Mouse (Mus musculus): Measurements from ENCODE around the gene Cuta. TPM values are rescaled to one million over a fixed set of nuclear protein-coding genes. Genes with fewer than 3 reads are reported as not detected.
A peak's percentile ranks its signal among the peaks of the same experiment; 100 is the strongest.

Cuta gene
- polyA plus RNA-seq, 1 experiment from 2014 or later, result 173 TPM

- Histone ChIP-seq H3K27me3 (ENCODE audit: control insufficient read depth, insufficient read depth, low read length) (no peaks in the 10 kb centered on the region), H3K36me3 (ENCODE audit: control insufficient read depth, insufficient read depth, low read length) (peaks cover 13% of the 10 kb centered on the region; the same call in 1 of the 2 replicates), H3K9ac (ENCODE audit: low read length) (no peak overlapping the region), H3K27ac (ENCODE audit: low read length) (no peak overlapping the region), H3K4me2 (ENCODE audit: low read depth, low read length) (no peak overlapping the region), H3K4me1 (ENCODE audit: control insufficient read depth, insufficient read depth, low read length) (no peaks in the 10 kb centered on the region), H3K9me3 (replicated peaks; ENCODE audit: control insufficient read depth, low read length) (no peaks in the 10 kb centered on the region), H3K4me3 (replicated peaks; ENCODE audit: low read length) (no peak overlapping the region)
- ATAC-seq (ENCODE audit: insufficient read depth, low FRiP score), result no peak
- 86% methylated on average over 21 of the region's 21 CpGs for WGBS
Observed at GRCm38 (mm10) chr17:26961572-26962240, 22.3 kb upstream of the Cuta start.

- Histone ChIP-seq H3K4me3 (replicated peaks; ENCODE audit: low read length) (no peak overlapping the region), H3K27me3 (ENCODE audit: control insufficient read depth, insufficient read depth, low read length) (no peaks in the 10 kb centered on the region), H3K9ac (ENCODE audit: low read length) (no peak overlapping the region), H3K36me3 (ENCODE audit: control insufficient read depth, insufficient read depth, low read length) (peaks cover 15% of the 10 kb centered on the region; the same call in 1 of the 2 replicates), H3K4me2 (ENCODE audit: low read depth, low read length) (no peak overlapping the region), H3K4me1 (ENCODE audit: control insufficient read depth, insufficient read depth, low read length) (no peaks in the 10 kb centered on the region), H3K27ac (ENCODE audit: low read length) (no peak overlapping the region), H3K9me3 (replicated peaks; ENCODE audit: control insufficient read depth, low read length) (no peaks in the 10 kb centered on the region)
- WGBS, result 93% methylated on average over 4 of the region's 4 CpGs
- no peak for ATAC-seq (ENCODE audit: insufficient read depth, low FRiP score)
Observed at GRCm38 (mm10) chr17:26959815-26960214, 20.4 kb upstream of the Cuta start.

GRCm38 (mm10) chr17:26958880-26959279 lies 19.5 kb upstream of the Cuta start:
- WGBS, result 66% methylated on average over 5 of the region's 5 CpGs
- H3K36me3 ChIP-seq (ENCODE audit: control insufficient read depth, insufficient read depth, low read length), result peaks cover 15% of the 10 kb centered on the region; the same call in 1 of the 2 replicates

GRCm38 (mm10) chr17:26957872-26958271 lies 18.5 kb upstream of the Cuta start:
- no peak overlapping the region for H3K27ac ChIP-seq (ENCODE audit: low read length)
- H3K4me3 ChIP-seq (replicated peaks; ENCODE audit: low read length), result no peak overlapping the region
- 90% methylated on average over 5 of the region's 5 CpGs for WGBS
- H3K4me1 ChIP-seq (ENCODE audit: control insufficient read depth, insufficient read depth, low read length), result peaks cover 11% of the 10 kb centered on the region
- H3K9me3 ChIP-seq (replicated peaks; ENCODE audit: control insufficient read depth, low read length), result no peaks in the 10 kb centered on the region
- no peak overlapping the region for H3K4me2 ChIP-seq (ENCODE audit: low read depth, low read length)
- peaks cover 15% of the 10 kb centered on the region; the same call in 1 of the 2 replicates for H3K36me3 ChIP-seq (ENCODE audit: control insufficient read depth, insufficient read depth, low read length)
- no peaks in the 10 kb centered on the region for H3K27me3 ChIP-seq (ENCODE audit: control insufficient read depth, insufficient read depth, low read length)
- H3K9ac ChIP-seq (ENCODE audit: low read length), result no peak overlapping the region
- no peak for ATAC-seq (ENCODE audit: insufficient read depth, low FRiP score)

More at GRCm38 (mm10) chr17:26958880-26959279, 19.5 kb upstream of the Cuta start:
- Histone ChIP-seq H3K4me1 (ENCODE audit: control insufficient read depth, insufficient read depth, low read length) (peaks cover 2% of the 10 kb centered on the region), H3K9ac (ENCODE audit: low read length) (no peak overlapping the region), H3K4me3 (replicated peaks; ENCODE audit: low read length) (no peak overlapping the region), H3K27ac (ENCODE audit: low read length) (no peak overlapping the region), H3K4me2 (ENCODE audit: low read depth, low read length) (no peak overlapping the region), H3K27me3 (ENCODE audit: control insufficient read depth, insufficient read depth, low read length) (no peaks in the 10 kb centered on the region), H3K9me3 (replicated peaks; ENCODE audit: control insufficient read depth, low read length) (no peaks in the 10 kb centered on the region)
- ATAC-seq (ENCODE audit: insufficient read depth, low FRiP score), result no peak

GRCm38 (mm10) chr17:26956895-26957294 lies 17.5 kb upstream of the Cuta start:
- no peak overlapping the region for H3K4me2 ChIP-seq (ENCODE audit: low read depth, low read length)
- H3K4me3 ChIP-seq (replicated peaks; ENCODE audit: low read length), result no peak overlapping the region
- H3K4me1 ChIP-seq (ENCODE audit: control insufficient read depth, insufficient read depth, low read length), result peaks cover 19% of the 10 kb centered on the region
- H3K36me3 ChIP-seq (ENCODE audit: control insufficient read depth, insufficient read depth, low read length), result peaks cover 15% of the 10 kb centered on the region; the same call in 1 of the 2 replicates
- H3K27me3 ChIP-seq (ENCODE audit: control insufficient read depth, insufficient read depth, low read length), result no peaks in the 10 kb centered on the region
- no peak overlapping the region for H3K9ac ChIP-seq (ENCODE audit: low read length)
- WGBS, result 83% methylated on average over 18 of the region's 18 CpGs
- ATAC-seq (ENCODE audit: insufficient read depth, low FRiP score), result no peak
- H3K9me3 ChIP-seq (replicated peaks; ENCODE audit: control insufficient read depth, low read length), result no peaks in the 10 kb centered on the region
- H3K27ac ChIP-seq (ENCODE audit: low read length), result no peak overlapping the region

- Histone ChIP-seq H3K27me3 (ENCODE audit: control insufficient read depth, insufficient read depth, low read length) (no peaks in the 10 kb centered on the region), H3K27ac (ENCODE audit: low read length) (no peak overlapping the region), H3K36me3 (ENCODE audit: control insufficient read depth, insufficient read depth, low read length) (peaks cover 12% of the 10 kb centered on the region; the same call in 1 of the 2 replicates), H3K4me2 (ENCODE audit: low read depth, low read length) (no peak overlapping the region), H3K4me3 (replicated peaks; ENCODE audit: low read length) (no peak overlapping the region), H3K9me3 (replicated peaks; ENCODE audit: control insufficient read depth, low read length) (no peaks in the 10 kb centered on the region), H3K9ac (ENCODE audit: low read length) (no peak overlapping the region), H3K4me1 (ENCODE audit: control insufficient read depth, insufficient read depth, low read length) (peaks cover 25% of the 10 kb centered on the region)
- 69% methylated on average over 5 of the region's 5 CpGs for WGBS
- ATAC-seq (ENCODE audit: insufficient read depth, low FRiP score), result no peak
Observed at GRCm38 (mm10) chr17:26956309-26956708, 16.9 kb upstream of the Cuta start.

- H3K36me3 ChIP-seq (ENCODE audit: control insufficient read depth, insufficient read depth, low read length), result 0 out of 2 replicates have a peak, but pooled peaks cover 3% of the 10 kb centered on the region
- no peaks in the 10 kb centered on the region for H3K9me3 ChIP-seq (replicated peaks; ENCODE audit: control insufficient read depth, low read length)
- no peak for ATAC-seq (ENCODE audit: insufficient read depth, low FRiP score)
- WGBS, result 9% methylated on average over 15 of the region's 16 CpGs
- no peak overlapping the region for H3K4me3 ChIP-seq (replicated peaks; ENCODE audit: low read length)
- peaks cover 40% of the 10 kb centered on the region for H3K4me1 ChIP-seq (ENCODE audit: control insufficient read depth, insufficient read depth, low read length)
- peak overlapping the region; percentile 12 for H3K9ac ChIP-seq (ENCODE audit: low read length)
- H3K27me3 ChIP-seq (ENCODE audit: control insufficient read depth, insufficient read depth, low read length), result no peaks in the 10 kb centered on the region
- peak overlapping the region; percentile 17; the same call in 1 of the 2 replicates for H3K4me2 ChIP-seq (ENCODE audit: low read depth, low read length)
- H3K27ac ChIP-seq (ENCODE audit: low read length), result no peak overlapping the region
Observed at GRCm38 (mm10) chr17:26953726-26954125, 14.4 kb upstream of the Cuta start.

- Histone ChIP-seq H3K4me3 (replicated peaks; ENCODE audit: low read length) (no peak overlapping the region), H3K4me2 (ENCODE audit: low read depth, low read length) (no peak overlapping the region), H3K9me3 (replicated peaks; ENCODE audit: control insufficient read depth, low read length) (no peaks in the 10 kb centered on the region), H3K4me1 (ENCODE audit: control insufficient read depth, insufficient read depth, low read length) (peaks cover 40% of the 10 kb centered on the region), H3K36me3 (ENCODE audit: control insufficient read depth, insufficient read depth, low read length) (0 out of 2 replicates have a peak, but pooled peaks cover 3% of the 10 kb centered on the region), H3K9ac (ENCODE audit: low read length) (no peak overlapping the region; the same call in 1 of the 2 replicates), H3K27ac (ENCODE audit: low read length) (no peak overlapping the region), H3K27me3 (ENCODE audit: control insufficient read depth, insufficient read depth, low read length) (no peaks in the 10 kb centered on the region)
- WGBS, result 40% methylated on average over 6 of the region's 6 CpGs
- no peak for ATAC-seq (ENCODE audit: insufficient read depth, low FRiP score)
Observed at GRCm38 (mm10) chr17:26953201-26953600, 13.8 kb upstream of the Cuta start.

- Histone ChIP-seq H3K4me2 (ENCODE audit: low read depth, low read length) (peak overlapping the region; percentile 52), H3K36me3 (ENCODE audit: control insufficient read depth, insufficient read depth, low read length) (0 out of 2 replicates have a peak, but pooled peaks cover 3% of the 10 kb centered on the region), H3K27me3 (ENCODE audit: control insufficient read depth, insufficient read depth, low read length) (no peaks in the 10 kb centered on the region), H3K27ac (ENCODE audit: low read length) (no peak overlapping the region), H3K9ac (ENCODE audit: low read length) (peak overlapping the region; percentile 57), H3K4me3 (replicated peaks; ENCODE audit: low read length) (peak overlapping the region; percentile 36), H3K4me1 (ENCODE audit: control insufficient read depth, insufficient read depth, low read length) (peaks cover 46% of the 10 kb centered on the region), H3K9me3 (replicated peaks; ENCODE audit: control insufficient read depth, low read length) (no peaks in the 10 kb centered on the region)
- 23% methylated on average over 23 of the region's 23 CpGs for WGBS
- no peak for ATAC-seq (ENCODE audit: insufficient read depth, low FRiP score)
Observed at GRCm38 (mm10) chr17:26951952-26952877, 12.8 kb upstream of the Cuta start.

Measured in stomach, embryonic 16.5 days (tissue).